Mouse (Mus musculus): ENCODE measurements around the gene Nr2f1. TPM values are rescaled to one million over a fixed set of nuclear protein-coding genes. Genes with fewer than 3 reads are reported as not detected.

The Nr2f1 gene
- polyA plus RNA-seq, 1 experiment from 2014 or later, result 5.7 TPM

DNA sequence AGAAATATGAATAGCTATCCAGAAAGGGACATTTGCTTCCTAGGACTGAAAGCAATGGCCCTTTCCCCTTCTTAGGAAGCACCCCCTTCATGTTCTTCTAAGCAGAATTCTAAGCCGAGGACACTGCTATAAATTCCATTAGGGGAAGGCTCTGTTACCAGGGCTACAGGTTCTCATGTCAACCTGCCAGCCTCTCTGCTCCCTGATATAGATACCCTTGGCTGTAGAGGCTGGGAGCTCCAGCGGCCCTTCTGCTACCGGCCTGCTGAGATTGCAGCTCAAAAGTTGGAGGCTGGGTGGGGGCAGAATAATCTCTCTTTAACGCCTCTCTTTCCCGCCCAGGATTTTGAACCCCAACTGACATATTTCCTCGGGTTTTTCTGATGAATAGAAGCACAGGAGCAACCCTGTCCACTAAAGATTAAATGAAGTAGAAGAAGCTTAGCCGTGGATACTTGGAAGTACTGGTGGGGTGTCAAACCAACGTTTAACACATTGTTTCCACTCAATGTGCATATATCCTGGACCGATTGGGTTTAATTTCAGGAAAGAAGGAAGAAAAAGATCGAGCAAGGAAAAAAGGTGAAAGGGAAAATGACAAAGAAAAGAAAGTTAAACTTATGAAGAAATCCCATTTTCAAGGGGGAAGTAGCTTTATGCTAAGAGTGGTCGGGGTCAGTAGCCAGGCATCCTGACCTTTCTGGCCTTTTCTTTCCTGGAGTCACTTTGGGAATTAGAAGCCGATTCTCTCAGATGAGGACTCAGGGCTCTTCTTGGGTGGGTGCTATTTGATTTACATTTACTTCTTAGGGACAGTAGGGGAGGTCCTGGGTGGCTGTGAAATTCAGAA, 8.5 kb upstream of the Nr2f1 start:
- Histone ChIP-seq H3K9ac (replicated peaks) (no peak overlapping the region), H3K9me3 (no peaks in the 10 kb centered on the region), H3K4me2 (no peak overlapping the region), H3K4me3 (replicated peaks) (no peak overlapping the region), H3K27me3 (peaks cover 88% of the 10 kb centered on the region), H3K27ac (no peak overlapping the region), H3K4me1 (replicated peaks) (peaks cover 27% of the 10 kb centered on the region), H3K36me3 (no peaks in the 10 kb centered on the region)
- ATAC-seq (ENCODE audit: insufficient number of reproducible peaks, insufficient read depth, low FRiP score, low TSS enrichment, low read depth), result no peak
- 4% methylated on average over 12 of the region's 12 CpGs for WGBS

DNA sequence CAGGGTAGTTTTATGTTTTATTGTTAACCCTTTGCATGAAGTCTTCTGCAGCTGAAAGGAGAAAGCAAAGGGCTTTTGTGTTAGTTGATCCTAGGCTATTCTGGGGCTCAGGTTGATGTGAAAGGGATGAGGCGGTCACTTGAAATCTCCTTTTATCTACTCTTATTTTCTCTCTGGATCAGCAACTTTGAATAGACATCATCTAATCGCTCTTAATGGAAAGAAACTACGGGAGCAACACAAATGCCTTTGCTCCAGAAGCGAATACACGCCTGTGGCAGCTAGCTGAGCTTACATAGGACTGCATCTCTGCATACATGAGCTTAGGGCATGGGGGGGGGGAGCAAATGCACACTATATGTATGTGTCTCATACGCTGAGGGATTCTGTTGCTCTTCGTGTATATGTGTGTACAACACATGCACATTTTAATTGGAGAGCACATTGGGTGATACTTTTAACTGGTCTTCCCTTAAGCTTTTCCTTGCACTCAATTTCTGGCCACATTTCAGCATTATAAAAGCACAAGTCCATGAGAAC, 7.4 kb upstream of the Nr2f1 start:
- no peaks in the 10 kb centered on the region for H3K9me3 ChIP-seq
- peaks cover 32% of the 10 kb centered on the region for H3K4me1 ChIP-seq (replicated peaks)
- H3K4me2 ChIP-seq, result no peak overlapping the region
- H3K9ac ChIP-seq (replicated peaks), result no peak overlapping the region
- no peak for ATAC-seq (ENCODE audit: insufficient number of reproducible peaks, insufficient read depth, low FRiP score, low TSS enrichment, low read depth)
- 38% methylated on average over 7 of the region's 7 CpGs for WGBS
- H3K36me3 ChIP-seq, result no peaks in the 10 kb centered on the region
- no peak overlapping the region for H3K4me3 ChIP-seq (replicated peaks)
- peaks cover 88% of the 10 kb centered on the region for H3K27me3 ChIP-seq
- H3K27ac ChIP-seq, result no peak overlapping the region

DNA sequence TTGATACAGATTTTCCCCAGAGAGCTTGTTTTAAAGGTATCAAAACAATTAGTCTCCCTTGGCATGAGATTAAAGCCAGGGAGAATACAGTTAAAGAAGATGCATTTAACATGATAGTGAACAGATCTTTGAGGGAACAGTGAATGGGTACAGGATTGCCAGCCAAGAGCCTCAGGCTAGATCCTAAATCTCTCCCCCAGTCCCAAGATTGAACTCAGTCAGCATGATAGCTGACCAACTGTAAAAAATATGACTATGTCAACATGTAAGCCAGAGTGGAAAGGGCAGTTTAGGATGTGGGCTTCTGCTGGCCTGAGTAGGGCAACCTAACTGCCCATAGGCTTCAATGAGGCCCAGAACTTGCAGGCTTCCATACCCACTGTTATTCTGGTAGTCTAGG, 5.9 kb upstream of the Nr2f1 start:
- H3K4me3 ChIP-seq (replicated peaks), result no peak overlapping the region
- no peak overlapping the region for H3K4me2 ChIP-seq
- no peak for ATAC-seq (ENCODE audit: insufficient number of reproducible peaks, insufficient read depth, low FRiP score, low TSS enrichment, low read depth)

GRCm38 (mm10) chr13:78203348-78204061, 3.9 kb upstream of the Nr2f1 start:
- peak; percentile 32; the same call in 1 of the 2 replicates for ATAC-seq (ENCODE audit: insufficient number of reproducible peaks, insufficient read depth, low FRiP score, low TSS enrichment, low read depth)
- Histone ChIP-seq H3K27me3 (peaks cover 72% of the 10 kb centered on the region), H3K9me3 (no peaks in the 10 kb centered on the region), H3K36me3 (no peaks in the 10 kb centered on the region), H3K4me2 (peak overlapping the region; percentile 89), H3K27ac (peak overlapping the region; percentile 56; the same call in 1 of the 2 replicates), H3K9ac (replicated peaks) (peak overlapping the region; percentile 61), H3K4me1 (replicated peaks) (peaks cover 16% of the 10 kb centered on the region), H3K4me3 (replicated peaks) (peak overlapping the region; percentile 59)
- under 1% methylated on average over 37 of the region's 37 CpGs for WGBS

More for the DNA sequence above, 5.9 kb upstream of the Nr2f1 start:
- no peaks in the 10 kb centered on the region for H3K9me3 ChIP-seq
- H3K4me1 ChIP-seq (replicated peaks), result peaks cover 26% of the 10 kb centered on the region
- no peak overlapping the region for H3K9ac ChIP-seq (replicated peaks)
- no peak overlapping the region for H3K27ac ChIP-seq
- H3K36me3 ChIP-seq, result no peaks in the 10 kb centered on the region
- peaks cover 79% of the 10 kb centered on the region for H3K27me3 ChIP-seq

- peaks cover 22% of the 10 kb centered on the region for H3K4me1 ChIP-seq (replicated peaks)
- H3K27me3 ChIP-seq, result peaks cover 67% of the 10 kb centered on the region
- H3K4me3 ChIP-seq (replicated peaks), result peak overlapping the region; percentile 59
- under 1% methylated on average over 47 of the region's 47 CpGs for WGBS
- H3K9ac ChIP-seq (replicated peaks), result peak overlapping the region; percentile 61
- peak overlapping the region; percentile 89 for H3K4me2 ChIP-seq
- no peaks in the 10 kb centered on the region for H3K9me3 ChIP-seq
- H3K36me3 ChIP-seq, result no peaks in the 10 kb centered on the region
- H3K27ac ChIP-seq, result peak overlapping the region; percentile 56; the same call in 1 of the 2 replicates
- no peak; the same call in 1 of the 2 replicates for ATAC-seq (ENCODE audit: insufficient number of reproducible peaks, insufficient read depth, low FRiP score, low TSS enrichment, low read depth)
Measured at GRCm38 (mm10) chr13:78202574-78203347, 3.2 kb upstream of the Nr2f1 start.

DNA sequence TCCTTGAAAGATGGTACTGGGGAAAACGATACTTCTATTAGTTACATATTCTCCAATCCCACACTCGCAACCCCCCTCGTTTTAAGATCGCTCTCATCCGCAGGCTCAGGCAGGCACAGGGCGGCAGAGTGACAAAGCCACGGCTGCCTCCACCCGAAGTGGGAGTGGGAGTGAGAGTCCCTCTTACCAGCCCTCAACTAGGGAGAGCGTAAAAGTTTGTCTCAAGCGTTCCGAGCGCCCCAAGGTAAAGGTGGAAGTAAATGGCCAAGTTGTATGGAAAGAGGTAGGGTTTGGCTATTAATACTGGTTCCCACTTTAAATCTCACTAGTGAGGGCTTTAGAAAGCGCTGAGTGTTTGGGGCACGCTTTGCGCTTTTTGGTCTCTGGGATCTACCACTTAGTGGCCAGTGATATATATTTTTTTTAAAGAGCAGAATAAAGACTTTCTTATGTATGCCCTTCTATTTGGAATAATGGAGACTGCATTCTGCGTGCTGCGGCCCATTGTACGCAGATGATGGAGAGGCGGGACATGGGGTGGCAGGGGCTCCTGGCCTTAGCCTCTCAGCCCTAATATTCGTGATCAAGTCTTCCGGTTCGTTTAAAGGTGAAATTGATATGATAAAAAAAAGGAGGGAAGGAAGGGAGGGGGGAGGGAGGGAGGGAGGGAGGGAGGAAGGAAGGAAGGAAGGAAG, 2.5 kb upstream of the Nr2f1 start:
- no peak overlapping the region for H3K27ac ChIP-seq
- H3K4me3 ChIP-seq (replicated peaks), result peak overlapping the region; percentile 59
- H3K4me2 ChIP-seq, result peak overlapping the region; percentile 89
- WGBS, result 2% methylated on average over 22 of the region's 22 CpGs
- H3K4me1 ChIP-seq (replicated peaks), result peaks cover 28% of the 10 kb centered on the region
- peak overlapping the region; percentile 61; the same call in 1 of the 2 replicates for H3K9ac ChIP-seq (replicated peaks)
- 0 out of 2 replicates have a peak, but pooled peaks have one; percentile 44 for ATAC-seq (ENCODE audit: insufficient number of reproducible peaks, insufficient read depth, low FRiP score, low TSS enrichment, low read depth)
- no peaks in the 10 kb centered on the region for H3K36me3 ChIP-seq
- H3K27me3 ChIP-seq, result peaks cover 69% of the 10 kb centered on the region
- no peaks in the 10 kb centered on the region for H3K9me3 ChIP-seq

GRCm38 (mm10) chr13:78200991-78201870, 1.7 kb upstream of the Nr2f1 start:
- 1% methylated on average over 28 of the region's 30 CpGs for WGBS

GRCm38 (mm10) chr13:78200407-78200806, 850 bp upstream of the Nr2f1 start:
- 2% methylated on average over 8 of the region's 9 CpGs for WGBS
- Histone ChIP-seq H3K27ac (no peak overlapping the region), H3K27me3 (peaks cover 71% of the 10 kb centered on the region), H3K4me3 (replicated peaks) (peak overlapping the region; percentile 71), H3K9ac (replicated peaks) (no peak overlapping the region), H3K36me3 (no peaks in the 10 kb centered on the region), H3K9me3 (no peaks in the 10 kb centered on the region), H3K4me2 (peak overlapping the region; percentile 89), H3K4me1 (replicated peaks) (peaks cover 32% of the 10 kb centered on the region)
- no peak for ATAC-seq (ENCODE audit: insufficient number of reproducible peaks, insufficient read depth, low FRiP score, low TSS enrichment, low read depth)

More at GRCm38 (mm10) chr13:78200991-78201870, 1.7 kb upstream of the Nr2f1 start:
- Histone ChIP-seq H3K4me3 (replicated peaks) (peak overlapping the region; percentile 59), H3K27me3 (peaks cover 70% of the 10 kb centered on the region), H3K27ac (no peak overlapping the region), H3K9ac (replicated peaks) (no peak overlapping the region), H3K36me3 (no peaks in the 10 kb centered on the region), H3K4me1 (replicated peaks) (peaks cover 28% of the 10 kb centered on the region), H3K4me2 (peak overlapping the region; percentile 89), H3K9me3 (no peaks in the 10 kb centered on the region)
- peak; percentile 69 for ATAC-seq (ENCODE audit: insufficient number of reproducible peaks, insufficient read depth, low FRiP score, low TSS enrichment, low read depth)

- no peaks in the 10 kb centered on the region for H3K9me3 ChIP-seq
- ATAC-seq (ENCODE audit: insufficient number of reproducible peaks, insufficient read depth, low FRiP score, low TSS enrichment, low read depth), result 0 out of 2 replicates have a peak, but pooled peaks have one; percentile 9
- H3K4me1 ChIP-seq (replicated peaks), result peaks cover 34% of the 10 kb centered on the region
- H3K4me2 ChIP-seq, result peak overlapping the region; percentile 89
- peaks cover 72% of the 10 kb centered on the region for H3K27me3 ChIP-seq
- WGBS, result under 1% methylated on average over 68 of the region's 92 CpGs
- H3K4me3 ChIP-seq (replicated peaks), result peak overlapping the region; percentile 71
- no peaks in the 10 kb centered on the region for H3K36me3 ChIP-seq
- peak overlapping the region; percentile 90 for H3K27ac ChIP-seq
- peak overlapping the region; percentile 87 for H3K9ac ChIP-seq (replicated peaks)
Measured at GRCm38 (mm10) chr13:78198871-78199641, 501 bp downstream of the Nr2f1 start.
